In genomic region chr2:170250680-170251079, GRCm38 (mm10) we compare ENCODE assay signal across 24 mouse cellular contexts.
A peak's percentile ranks its signal among the peaks of the same experiment; 100 is the strongest.
DNase-seq lines count a peak whose midpoint lies in the region; ATAC-seq and TF ChIP-seq lines count a peak whose summit lies in the region.
"Had no signal": no experiment of that assay in that cellular context is flagged by ENCODE, and none has a peak within 500 bp of the region (broad histone marks: within the 10 kb centered on the region; RNA-seq: fewer than 3 reads in every experiment).

No protein-coding gene starts in this region.

- H3K9me3 ChIP-seq in kidney, postnatal 0 days (replicated peaks; ENCODE audit: low read length): no peaks in the 10 kb centered on the region
- H3K9me3 ChIP-seq in lung, postnatal 0 days (ENCODE audit: low read length): no peaks in the 10 kb centered on the region
- H3K9me3 ChIP-seq: embryonic facial prominence, embryonic 15.5 days; forebrain, embryonic 10.5 days; heart, embryonic 12.5 days; hindbrain, embryonic 13.5 days had no signal

- TF ChIP-seq EP300 in lung, postnatal 0 days (IDR thresholded peaks at IDR 0.05): no peak

- no peak for ATAC-seq in kidney, postnatal 0 days (replicated peaks; ENCODE audit: low FRiP score, low read depth)
- no peak for ATAC-seq in lung, postnatal 0 days
- ATAC-seq: forebrain, embryonic 14.5 days; hindbrain, postnatal 0 days; intestine, embryonic 16.5 days had no signal

- H3K27me3 ChIP-seq in kidney, postnatal 0 days (ENCODE audit: insufficient read depth, low read length): no peaks in the 10 kb centered on the region
- H3K27me3 ChIP-seq in lung, postnatal 0 days (replicated peaks; ENCODE audit: insufficient read depth, low read length): no peaks in the 10 kb centered on the region
- H3K27me3 ChIP-seq: embryonic facial prominence, embryonic 15.5 days; hindbrain, embryonic 13.5 days had no signal

- no peak overlapping the region for H3K4me3 ChIP-seq in gastrocnemius, adult 2 months
- no peak overlapping the region for H3K4me3 ChIP-seq in kidney, postnatal 0 days (replicated peaks; ENCODE audit: low read depth, low read length)
- H3K4me3 ChIP-seq in lung, postnatal 0 days (ENCODE audit: low read depth, low read length): no peak overlapping the region
- H3K4me3 ChIP-seq: embryonic facial prominence, embryonic 15.5 days; erythroblast, embryonic 14.5 days; forebrain, embryonic 10.5 days; heart, embryonic 12.5 days; hindbrain, embryonic 13.5 days had no signal

- DNase-seq in gastrocnemius, adult 2 months: no peak
- no peak for DNase-seq in gastrocnemius, adult 8-10 months (ENCODE audit: low spot score in 2 of 2)
- DNase-seq in kidney, postnatal 0 days (ENCODE audit: low spot score): no peak
- DNase-seq in kidney, adult 8-10 months: no peak
- DNase-seq in lung, postnatal 0 days (ENCODE audit: low spot score): no peak
- DNase-seq in lung, postnatal 14 days: no peak
- peak; percentile 40 for DNase-seq in naive thymus-derived CD4-positive, alpha-beta T cell, adult 2 months (ENCODE audit: low read depth)
- DNase-seq in Muller cell, postnatal 12 days (ENCODE audit: inconsistent ontology term): no peak
- DNase-seq: adrenal gland, postnatal 10 days; cerebellum, adult 11 months; cerebellum, adult 8-10 months; cerebellum, postnatal 14 days; embryo, embryonic 11 days; gastrocnemius, postnatal 10 days; heart, adult 18-20 months; heart, postnatal 36 days had no signal

- H3K4me2 ChIP-seq in kidney, postnatal 0 days (ENCODE audit: low read length): no peak overlapping the region
- no peak overlapping the region for H3K4me2 ChIP-seq in lung, postnatal 0 days (replicated peaks; ENCODE audit: low read depth, low read length)
- H3K4me2 ChIP-seq: embryonic facial prominence, embryonic 15.5 days; heart, embryonic 12.5 days; hindbrain, embryonic 13.5 days had no signal

- TF ChIP-seq CTCF in gastrocnemius, adult 2 months (IDR thresholded peaks at IDR 0.05): peak; percentile 36
- TF ChIP-seq CTCF in kidney, postnatal 0 days (IDR thresholded peaks at IDR 0.05; ENCODE audit: low read depth): peak; percentile 37
- TF ChIP-seq CTCF in lung, postnatal 0 days (IDR thresholded peaks at IDR 0.05): peak; percentile 30

- no peak overlapping the region for H3K9ac ChIP-seq in kidney, postnatal 0 days (ENCODE audit: low read depth, low read length)
- H3K9ac ChIP-seq in lung, postnatal 0 days (replicated peaks; ENCODE audit: low read depth): no peak overlapping the region
- H3K9ac ChIP-seq: embryonic facial prominence, embryonic 15.5 days; heart, embryonic 12.5 days; hindbrain, embryonic 13.5 days had no signal

- no peak overlapping the region for H3K27ac ChIP-seq in gastrocnemius, adult 2 months
- H3K27ac ChIP-seq in kidney, postnatal 0 days: no peak overlapping the region
- no peak overlapping the region for H3K27ac ChIP-seq in lung, postnatal 0 days (ENCODE audit: low read length)
- H3K27ac ChIP-seq: embryonic facial prominence, embryonic 15.5 days; forebrain, embryonic 10.5 days; hindbrain, embryonic 13.5 days; hindbrain, postnatal 0 days had no signal

- no peaks in the 10 kb centered on the region for H3K36me3 ChIP-seq in kidney, postnatal 0 days (ENCODE audit: insufficient read depth, low read length)
- H3K36me3 ChIP-seq in lung, postnatal 0 days (ENCODE audit: insufficient read depth, low read length): no peaks in the 10 kb centered on the region
- H3K36me3 ChIP-seq: embryonic facial prominence, embryonic 15.5 days; forebrain, embryonic 10.5 days; heart, embryonic 12.5 days; hindbrain, embryonic 13.5 days had no signal

- 92% methylated on average over 2 of the region's 2 CpGs for WGBS in kidney, postnatal 0 days
- WGBS in lung, postnatal 0 days: 91% methylated on average over 2 of the region's 2 CpGs

- H3K4me1 ChIP-seq in kidney, postnatal 0 days (replicated peaks; ENCODE audit: insufficient read depth, low read length): no peaks in the 10 kb centered on the region
- H3K4me1 ChIP-seq in lung, postnatal 0 days (ENCODE audit: insufficient read depth, low read depth, low read length): no peaks in the 10 kb centered on the region

- intact Hi-C loops in gastrocnemius, adult 2 months (cut with DNase I): no loop called here
